Mouse (Mus musculus) cerebellum, adult (tissue): ENCODE data around the gene Fam71f1.

Experiments used
- ATAC-seq: cut with Nextera tagmentation; 2 replicates; pipeline ENCODE4 v1.9.2; 2017; ENCODE audit warnings: mild to moderate bottlenecking, moderate library complexity, mixed read lengths; ENCODE audit not compliant: insufficient number of reproducible peaks, low FRiP score, low TSS enrichment

The Fam71f1 gene

DNA sequence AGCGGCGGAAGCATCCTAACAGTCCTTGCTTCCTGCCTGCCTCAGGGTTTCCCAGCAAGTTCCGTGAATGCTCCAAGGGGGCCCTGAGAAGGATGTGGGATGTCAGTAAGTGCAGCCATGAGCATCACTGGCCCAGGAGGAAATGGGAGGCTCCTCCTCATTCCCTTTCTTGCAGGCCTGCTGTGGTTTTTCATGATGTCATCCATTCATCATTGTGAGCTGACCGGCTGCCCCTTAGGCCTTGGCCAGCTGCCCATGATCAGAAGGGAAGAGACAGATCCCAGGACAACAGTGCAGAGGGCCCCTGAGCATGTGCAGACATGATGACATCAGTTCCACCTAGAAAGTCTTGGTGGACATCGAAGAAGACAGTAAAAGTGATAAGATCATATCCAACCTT is at the start of gene Fam71f1:
TSS of gene Fam71f1 (plus strand) at position 262 of the 400 bp plus-strand sequence.
- no peak for ATAC-seq

- ATAC-seq = no peak
These were observed 48.0 kb upstream of the Fam71f1 start for GRCm38 (mm10) chr6:29270961-29271360.

DNA sequence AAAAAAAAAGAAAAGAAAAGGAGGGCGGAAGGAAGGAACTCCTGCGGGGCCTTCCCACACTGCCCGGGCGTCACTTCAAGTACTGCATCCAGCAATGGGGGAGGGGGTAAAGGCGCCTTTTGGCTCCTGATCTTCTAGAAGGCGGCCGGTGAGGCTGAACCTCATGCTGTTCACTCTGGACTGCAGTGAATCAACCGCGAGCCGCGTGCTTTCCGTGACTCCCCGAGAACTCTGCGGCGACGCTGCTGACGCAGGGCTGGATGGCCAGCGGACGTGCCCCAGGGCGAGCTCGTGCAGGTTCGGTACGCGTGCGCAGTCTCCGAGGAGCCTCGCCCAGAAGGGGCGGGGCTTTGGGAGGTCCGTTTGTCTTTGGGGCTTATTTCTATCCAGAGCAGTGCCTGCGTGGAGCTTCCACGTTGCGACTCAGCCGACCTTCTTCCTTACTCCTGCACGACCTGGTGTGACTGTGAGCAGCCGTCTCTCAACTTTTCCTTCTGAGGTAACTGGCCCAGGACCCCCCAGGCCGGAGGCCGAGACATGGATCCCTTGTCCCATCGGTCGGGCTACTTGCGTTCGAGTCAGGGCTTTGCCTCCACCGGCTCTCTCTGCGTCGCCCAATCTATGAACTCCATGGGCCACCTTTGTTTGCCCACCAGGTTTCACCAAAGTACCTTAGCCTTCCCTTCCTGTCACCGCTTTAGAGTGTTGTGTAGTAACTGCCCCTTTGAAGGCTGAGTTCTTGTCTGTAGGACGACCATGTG is 46.4 kb upstream of the Fam71f1 start, which contains the start of gene Hilpda:
TSS of gene Hilpda (plus strand) at position 177 of the 761 bp plus-strand sequence.
- ATAC-seq = peak; percentile 96

DNA sequence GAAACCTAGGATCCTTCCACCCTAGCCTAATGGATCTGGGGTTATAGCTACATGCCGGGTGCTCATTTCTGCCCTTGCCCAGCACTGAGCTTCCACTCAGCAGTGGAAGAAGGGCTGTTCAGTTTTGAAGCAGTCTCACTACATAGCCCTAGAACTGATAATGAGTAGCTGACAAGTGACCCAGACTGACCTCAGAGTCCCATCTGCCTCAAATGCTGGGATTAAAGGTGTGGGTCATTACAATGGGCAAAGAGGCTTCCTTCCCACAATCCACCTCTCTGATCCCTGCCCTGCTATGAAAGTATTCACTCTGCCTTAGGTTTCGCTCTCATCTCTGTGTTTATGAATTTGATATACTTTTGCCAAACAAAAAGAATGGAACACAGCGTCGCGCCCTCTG is 42.2 kb upstream of the Fam71f1 start:
- ATAC-seq = no peak

- ATAC-seq = peak; percentile 77
These were observed 40.2 kb upstream of the Fam71f1 start for GRCm38 (mm10) chr6:29278513-29279267.

- ATAC-seq = no peak
These were observed 39.6 kb upstream of the Fam71f1 start, which contains the start of gene Fam71f2 for GRCm38 (mm10) chr6:29279293-29279692. Gene Fam71f2 (plus strand): TSS chr6:29279593.

DNA sequence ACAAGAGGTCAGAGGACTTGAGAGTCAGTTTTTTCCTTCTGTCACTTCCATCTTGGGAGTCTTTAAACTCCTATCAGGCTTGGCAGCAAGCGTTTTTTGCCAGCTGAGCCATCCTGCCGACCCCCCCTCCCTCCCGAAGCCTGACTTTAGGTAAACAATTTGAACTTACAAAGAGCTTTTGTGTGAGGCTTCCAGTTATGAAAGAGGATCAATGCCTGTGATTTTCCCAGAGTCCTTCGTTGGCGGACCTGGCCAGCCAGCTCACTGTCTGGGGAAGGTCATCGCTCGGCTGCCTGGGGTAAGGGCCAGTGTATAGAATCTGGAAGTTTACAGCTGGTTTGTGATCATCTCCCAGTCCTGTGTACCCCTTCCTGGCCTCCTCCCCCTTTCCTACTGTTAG is 38.3 kb upstream of the Fam71f1 start:
- no peak for ATAC-seq

GRCm38 (mm10) chr6:29286870-29287269 is 32.1 kb upstream of the Fam71f1 start:
- no peak for ATAC-seq

DNA sequence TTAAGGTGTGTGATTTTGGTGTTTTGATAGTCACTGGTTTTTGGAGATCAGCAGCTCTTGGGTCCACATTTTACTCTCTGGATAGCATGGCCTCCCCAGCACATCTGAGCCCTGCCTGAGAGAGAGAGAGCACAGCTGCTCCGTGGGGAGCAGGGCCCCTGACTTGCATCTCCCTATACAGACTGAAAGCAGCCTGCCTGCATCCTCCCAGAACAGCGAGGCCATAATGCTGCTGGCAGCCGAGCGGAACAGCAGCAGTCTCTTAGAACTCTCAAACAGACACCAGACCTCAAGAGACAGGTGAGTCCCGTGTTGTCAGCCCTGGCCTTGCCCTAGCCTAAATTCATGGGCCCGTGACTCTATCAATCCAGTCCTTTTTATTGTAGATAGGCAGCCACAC is 31.5 kb upstream of the Fam71f1 start:
- no peak for ATAC-seq

DNA sequence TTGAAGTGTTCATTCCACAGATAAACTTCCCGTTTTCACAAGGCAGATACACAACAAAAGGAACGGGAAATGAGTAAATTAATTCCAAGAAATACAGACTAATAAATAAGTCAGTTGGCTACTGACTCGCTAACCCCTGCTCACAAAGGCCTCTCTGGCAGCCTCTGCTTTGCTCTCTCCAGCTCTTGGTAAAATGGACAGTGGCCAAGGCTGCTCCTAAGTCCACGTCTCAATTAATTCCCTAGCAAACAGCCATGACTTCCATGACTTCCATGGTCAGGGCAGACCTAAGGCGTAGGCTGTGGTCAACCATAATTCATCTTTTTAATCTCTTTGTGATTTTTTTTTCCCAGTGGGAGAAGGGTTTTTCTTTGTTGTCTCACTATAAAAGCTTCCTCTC is 31.0 kb upstream of the Fam71f1 start:
- ATAC-seq = no peak

DNA sequence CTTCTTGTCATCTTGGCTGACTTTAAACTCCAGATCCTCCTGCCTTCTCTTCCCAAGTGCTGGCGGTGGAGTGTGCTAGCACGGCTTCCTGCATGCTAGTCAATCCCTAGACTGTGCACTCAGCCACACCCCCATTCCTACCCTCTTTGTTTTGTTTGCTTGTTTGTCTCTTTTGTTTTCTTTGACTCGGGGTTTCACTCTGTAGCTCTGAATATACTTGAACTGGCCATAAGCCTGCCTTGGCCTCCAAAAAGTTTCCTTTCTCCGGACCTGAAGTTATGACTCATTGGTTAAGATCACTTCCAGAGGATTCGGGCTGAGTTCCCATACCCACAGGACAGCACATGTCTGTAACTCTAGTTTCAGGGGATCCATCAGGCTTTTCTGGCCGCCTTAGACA is 30.3 kb upstream of the Fam71f1 start:
- ATAC-seq = no peak

- ATAC-seq = no peak
These were observed 19.8 kb upstream of the Fam71f1 start for GRCm38 (mm10) chr6:29299112-29299511.

DNA sequence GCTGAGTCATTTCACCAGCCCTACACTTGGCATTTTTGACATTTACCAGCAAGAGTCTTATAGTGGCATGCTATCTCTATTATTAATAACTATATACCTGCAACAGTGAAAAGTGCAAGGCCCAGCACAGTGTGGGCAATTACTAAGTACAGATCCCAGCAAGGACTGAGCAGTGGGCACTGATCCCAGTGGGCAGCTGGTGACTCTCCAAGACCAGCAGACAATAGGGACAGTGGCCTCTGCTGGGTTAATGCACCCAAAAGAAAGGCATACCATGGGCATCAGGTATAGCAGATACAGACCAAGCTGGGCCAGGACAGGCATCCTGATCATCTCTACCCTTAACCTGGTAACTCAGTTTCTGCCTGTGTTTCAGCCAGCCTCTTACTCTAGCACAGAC is 15.7 kb upstream of the Fam71f1 start:
- no peak for ATAC-seq

GRCm38 (mm10) chr6:29303726-29304125 is 15.2 kb upstream of the Fam71f1 start:
- ATAC-seq = no peak

DNA sequence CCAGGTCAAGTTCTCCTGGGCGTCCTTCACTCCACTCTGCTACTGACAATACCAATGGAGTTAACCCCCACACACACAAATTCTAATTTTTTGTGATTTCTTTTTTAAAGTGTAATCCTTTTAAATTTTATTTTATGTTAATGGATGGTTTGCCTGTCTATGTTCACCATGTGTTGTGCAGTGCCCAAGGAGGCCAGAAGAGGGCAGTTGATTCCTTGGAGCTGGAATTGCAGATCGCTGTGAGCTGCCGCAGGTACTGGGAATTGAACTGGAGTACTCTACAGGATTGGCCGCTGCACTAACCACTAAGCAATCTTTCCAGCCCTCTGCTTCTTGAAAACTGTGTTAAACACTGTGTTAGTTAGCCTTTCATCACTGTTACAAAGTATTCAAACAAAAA is 13.5 kb upstream of the Fam71f1 start:
- no peak for ATAC-seq

GRCm38 (mm10) chr6:29308846-29309605 is 9.9 kb upstream of the Fam71f1 start:
- no peak for ATAC-seq

GRCm38 (mm10) chr6:29313690-29314202 is 5.2 kb upstream of the Fam71f1 start:
- no peak for ATAC-seq

GRCm38 (mm10) chr6:29317286-29317685 is 1.7 kb upstream of the Fam71f1 start:
- ATAC-seq = no peak

DNA sequence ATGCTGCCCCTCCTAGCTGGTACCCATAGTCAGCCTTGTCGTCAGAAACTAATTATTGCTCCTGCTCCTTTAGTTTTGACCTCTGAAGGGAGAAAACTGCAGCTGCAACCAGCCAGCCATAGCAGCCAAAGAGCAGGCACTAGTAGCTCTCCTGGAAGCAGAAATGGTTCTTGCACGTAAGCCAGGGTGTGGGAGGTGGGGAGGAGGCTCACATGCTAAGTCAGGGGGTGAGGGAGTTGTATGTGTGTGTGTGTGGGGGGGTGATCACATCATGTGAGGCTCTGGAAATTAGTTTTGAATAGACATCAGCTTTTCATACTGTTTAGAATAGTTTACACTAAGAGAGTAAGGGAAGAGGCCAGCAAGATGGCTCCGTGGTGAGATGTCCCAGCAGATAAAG is 999 bp upstream of the Fam71f1 start:
- ATAC-seq = no peak

GRCm38 (mm10) chr6:29321586-29321985 is 2.6 kb downstream of the Fam71f1 start:
- no peak for ATAC-seq

- no peak for ATAC-seq
These were observed 3.2 kb downstream of the Fam71f1 start for GRCm38 (mm10) chr6:29322147-29322546.
